Mouse (Mus musculus) G1E (cell line): ENCODE results near the gene Plxna4.

Source experiments
- CTCF ChIP-seq: IDR thresholded peaks from 2 replicates; pipeline ENCODE4 v1.5.1; 2012; ENCODE audit warnings: low read depth, low read length, inconsistent platforms, mixed read lengths
- GATA1 ChIP-seq: IDR thresholded peaks from 2 replicates; pipeline ENCODE4 v1.6.1; 2012; ENCODE audit warnings: borderline replicate concordance, low read length, inconsistent platforms, mixed read lengths
- GATA2 ChIP-seq: IDR thresholded peaks from 2 replicates; pipeline ENCODE4 v1.6.1; 2012; ENCODE audit warnings: low read depth, low read length, inconsistent platforms, borderline replicate concordance
- POLR2AphosphoS5 ChIP-seq: IDR thresholded peaks from 2 replicates; pipeline ENCODE4 v1.6.1; 2012; ENCODE audit warnings: low read depth, low read length, inconsistent platforms; ENCODE audit not compliant: insufficient replicate concordance

DNA sequence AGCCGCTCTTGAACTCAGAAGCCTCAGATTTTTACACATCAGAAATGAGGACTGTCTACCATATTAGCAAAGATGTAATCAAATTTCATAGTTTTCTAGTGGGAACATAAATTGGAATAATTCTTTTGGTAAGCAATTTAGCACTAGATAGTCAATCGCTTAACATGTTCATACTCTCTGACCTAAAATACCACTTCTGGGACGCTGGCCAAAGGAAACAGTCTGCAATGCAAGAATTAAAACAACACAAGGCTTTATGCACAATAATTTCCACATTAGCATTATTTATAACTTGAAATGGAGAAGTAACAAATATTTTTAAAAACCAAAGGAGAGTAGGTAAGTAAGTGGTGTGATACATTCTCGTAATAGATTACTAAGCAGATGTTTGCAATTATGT is 170.6 kb downstream of the Plxna4 start:
- TF ChIP-seq CTCF (no peak), GATA1 (no peak), GATA2 (no peak), POLR2AphosphoS5 (no peak)
